Mouse (Mus musculus) bone marrow, adult 2 months (tissue): Measurements from ENCODE around the gene Mrrf.

Experiments used
- CTCF ChIP-seq: fragments of 200-500 bp; IDR thresholded peaks from 2 replicates; pipeline ENCODE4 v1.5.1; 2011; ENCODE audit warnings: low read length, control low read depth; ENCODE audit not compliant: control insufficient read depth, insufficient read depth
- POLR2A ChIP-seq: fragments of 200-500 bp; IDR thresholded peaks from 2 replicates; pipeline ENCODE4 v1.6.1; 2011; ENCODE audit warnings: low read depth, mild to moderate bottlenecking, control low read depth, low read length, borderline replicate concordance; ENCODE audit not compliant: control insufficient read depth

DNA sequence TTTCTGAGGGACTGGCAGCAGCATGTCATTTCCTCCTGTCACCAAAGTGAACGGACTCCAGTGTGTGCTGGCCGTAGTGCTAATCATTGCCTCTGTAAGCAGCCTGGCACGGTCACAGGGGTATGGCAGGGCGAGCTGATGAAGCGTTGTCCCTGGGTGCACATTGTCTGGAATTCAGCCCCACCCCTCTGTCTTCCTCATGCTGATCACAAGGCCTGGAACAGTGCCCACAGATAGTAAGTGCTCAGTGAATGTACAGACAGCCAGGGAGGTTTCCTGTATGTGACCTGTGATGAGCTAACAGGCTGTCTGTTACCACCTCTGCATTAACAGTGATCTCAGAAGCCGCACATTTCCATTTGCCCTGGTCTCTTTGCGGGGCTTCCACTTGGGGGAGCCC, 76.9 kb downstream of the Mrrf start:
- TF ChIP-seq CTCF = no peak
- no peak for TF ChIP-seq POLR2A
